Mouse (Mus musculus): Measurements from ENCODE around the gene Dpp6. TPM values are rescaled to one million over a fixed set of nuclear protein-coding genes. Genes with fewer than 3 reads are reported as not detected.

Gene Dpp6
- polyA plus RNA-seq, 2 experiments, result 2.4 to 5.0 TPM

DNA sequence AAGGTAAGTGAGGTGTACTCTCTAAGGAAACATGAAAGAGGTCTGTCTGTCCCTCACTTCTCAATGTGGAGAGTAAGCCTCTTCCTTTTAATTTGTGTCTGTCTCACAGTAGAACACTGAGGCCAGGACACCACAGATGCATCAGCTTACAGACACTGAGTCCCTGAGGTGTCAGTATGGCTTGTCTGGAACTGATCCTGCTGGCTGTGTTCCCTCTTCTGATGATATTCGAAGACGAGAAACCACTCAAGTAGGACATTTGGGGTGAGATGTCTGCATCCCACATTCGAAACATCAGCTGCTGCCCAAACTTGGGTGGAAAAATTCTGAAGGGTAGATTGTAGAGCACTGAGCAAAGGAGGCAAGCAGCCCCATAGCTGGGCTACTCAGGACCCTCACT, 101.8 kb downstream of the Dpp6 start:
- no peak for TF ChIP-seq POLR2A (IDR thresholded peaks at IDR 0.05; ENCODE audit: borderline replicate concordance, extremely low read depth, insufficient read depth, insufficient read length)
- ATAC-seq (ENCODE audit: low FRiP score, low read depth) (no peak), DNase-seq (ENCODE audit: low spot score) (no peak)
- no peaks in the 10 kb centered on the region for H3K27me3 ChIP-seq (ENCODE audit: control insufficient read depth, insufficient read depth, low read length)
- no peak overlapping the region for H3K9ac ChIP-seq (ENCODE audit: low read depth, low read length, severe bottlenecking)
- no peak overlapping the region for H3K4me3 ChIP-seq (replicated peaks; ENCODE audit: low read length)
- no peak overlapping the region for H3K27ac ChIP-seq (replicated peaks; ENCODE audit: low read depth, low read length)
- H3K9me3 ChIP-seq (ENCODE audit: control insufficient read depth, low read length), result no peaks in the 10 kb centered on the region
- no peaks in the 10 kb centered on the region for H3K36me3 ChIP-seq (ENCODE audit: control insufficient read depth, insufficient read depth, low read length)
- WGBS, result 86% methylated on average over 3 of the region's 3 CpGs
- H3K4me2 ChIP-seq (replicated peaks; ENCODE audit: low read depth, low read length, severe bottlenecking), result no peak overlapping the region
- H3K4me1 ChIP-seq (ENCODE audit: control insufficient read depth, insufficient read depth, low read length), result no peaks in the 10 kb centered on the region

DNA sequence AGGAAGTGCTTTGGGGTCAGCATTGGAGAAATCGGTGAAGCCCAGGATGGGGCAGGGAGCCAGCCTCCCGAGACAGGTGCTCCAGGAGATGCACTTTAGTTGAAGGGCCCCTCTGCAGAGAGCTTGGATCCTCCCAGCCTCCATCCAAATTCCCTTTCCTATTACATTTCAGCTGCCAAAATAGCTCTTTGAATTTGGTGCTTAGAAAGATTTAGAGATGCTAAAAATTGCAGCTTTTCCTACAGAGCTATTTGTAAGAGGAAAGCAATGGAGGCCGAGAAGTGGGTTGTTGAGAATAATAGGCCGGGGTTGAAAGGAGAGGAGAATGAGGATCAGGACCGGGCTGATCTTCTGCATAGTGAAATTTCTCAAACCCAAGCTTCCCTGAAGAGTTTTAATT, 107.5 kb downstream of the Dpp6 start:
- WGBS, result 85% methylated on average over 5 of the region's 5 CpGs
- Histone ChIP-seq H3K9ac (ENCODE audit: low read depth, low read length, severe bottlenecking) (no peak overlapping the region), H3K4me2 (replicated peaks; ENCODE audit: low read depth, low read length, severe bottlenecking) (no peak overlapping the region), H3K36me3 (ENCODE audit: control insufficient read depth, insufficient read depth, low read length) (no peaks in the 10 kb centered on the region), H3K9me3 (ENCODE audit: control insufficient read depth, low read length) (no peaks in the 10 kb centered on the region), H3K27ac (replicated peaks; ENCODE audit: low read depth, low read length) (no peak overlapping the region), H3K27me3 (ENCODE audit: control insufficient read depth, insufficient read depth, low read length) (no peaks in the 10 kb centered on the region), H3K4me3 (replicated peaks; ENCODE audit: low read length) (no peak overlapping the region), H3K4me1 (ENCODE audit: control insufficient read depth, insufficient read depth, low read length) (no peaks in the 10 kb centered on the region)
- DNase-seq (ENCODE audit: low spot score), result no peak
- ATAC-seq (ENCODE audit: low FRiP score, low read depth), result no peak
- TF ChIP-seq POLR2A (IDR thresholded peaks at IDR 0.05; ENCODE audit: borderline replicate concordance, extremely low read depth, insufficient read depth, insufficient read length), result no peak

DNA sequence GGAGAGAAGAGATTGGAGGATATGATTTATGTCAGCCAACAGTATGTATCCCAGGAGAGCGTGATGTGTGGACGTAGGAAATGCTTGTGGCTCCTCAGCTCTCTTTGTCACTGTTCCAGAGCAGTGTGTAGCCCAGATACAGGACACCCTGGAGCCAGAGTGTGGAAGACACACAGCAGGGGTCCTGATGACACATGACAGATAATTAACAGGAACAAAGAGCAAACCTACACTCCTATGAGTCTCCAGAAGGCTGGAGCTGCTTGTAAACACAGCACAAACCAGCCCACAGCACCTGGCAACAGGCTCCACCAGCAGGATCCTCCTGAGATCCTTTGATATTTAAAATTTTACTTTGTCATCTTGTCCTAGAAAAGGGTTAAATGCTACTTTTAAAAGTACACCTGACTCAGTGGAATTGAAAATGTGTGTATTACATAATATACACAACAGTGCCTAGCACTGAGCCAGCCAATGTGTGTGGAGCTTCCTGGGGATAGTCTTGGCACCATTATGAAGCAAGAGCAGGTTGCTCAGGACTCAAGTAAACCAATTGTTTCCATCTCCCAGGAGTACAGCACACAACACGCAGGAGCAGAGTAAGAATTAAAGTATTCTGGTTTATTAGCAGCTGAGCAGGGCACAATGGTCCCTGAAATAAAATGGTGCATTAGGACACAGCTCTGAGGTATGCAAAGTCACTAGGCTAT, 115.6 kb downstream of the Dpp6 start:
- Histone ChIP-seq H3K4me1 (ENCODE audit: control insufficient read depth, insufficient read depth, low read length) (no peaks in the 10 kb centered on the region), H3K27ac (replicated peaks; ENCODE audit: low read depth, low read length) (no peak overlapping the region)

DNA sequence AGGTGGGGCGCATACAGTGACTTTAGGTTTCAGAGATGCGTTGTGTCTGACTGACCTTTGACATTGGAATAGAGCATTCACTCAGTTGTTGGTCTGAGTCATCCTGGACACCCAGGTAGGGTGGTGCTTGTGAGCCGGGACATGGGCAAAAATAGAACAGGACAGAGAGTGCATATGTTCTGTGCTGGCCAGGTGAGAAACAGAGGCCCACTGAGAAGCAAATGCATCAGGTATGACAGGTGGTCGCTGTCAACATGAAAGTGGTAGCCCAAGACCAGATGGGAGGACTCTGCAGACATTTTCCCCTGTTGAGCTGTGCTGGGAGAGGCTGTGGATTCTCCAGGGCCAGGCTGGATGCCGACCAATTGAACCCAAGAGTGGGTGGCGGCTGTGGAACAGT, 117.9 kb downstream of the Dpp6 start:
- DNase-seq (ENCODE audit: low spot score) (no peak), ATAC-seq (ENCODE audit: low FRiP score, low read depth) (no peak)
- Histone ChIP-seq H3K9me3 (ENCODE audit: control insufficient read depth, low read length) (no peaks in the 10 kb centered on the region), H3K4me1 (ENCODE audit: control insufficient read depth, insufficient read depth, low read length) (no peaks in the 10 kb centered on the region), H3K9ac (ENCODE audit: low read depth, low read length, severe bottlenecking) (no peak overlapping the region), H3K36me3 (ENCODE audit: control insufficient read depth, insufficient read depth, low read length) (no peaks in the 10 kb centered on the region), H3K4me3 (replicated peaks; ENCODE audit: low read length) (no peak overlapping the region), H3K27me3 (ENCODE audit: control insufficient read depth, insufficient read depth, low read length) (no peaks in the 10 kb centered on the region), H3K27ac (replicated peaks; ENCODE audit: low read depth, low read length) (no peak overlapping the region), H3K4me2 (replicated peaks; ENCODE audit: low read depth, low read length, severe bottlenecking) (no peak overlapping the region)
- WGBS, result 75% methylated on average over 6 of the region's 6 CpGs
- no peak for TF ChIP-seq POLR2A (IDR thresholded peaks at IDR 0.05; ENCODE audit: borderline replicate concordance, extremely low read depth, insufficient read depth, insufficient read length)

More for the DNA sequence above, 115.6 kb downstream of the Dpp6 start:
- Histone ChIP-seq H3K9me3 (ENCODE audit: control insufficient read depth, low read length) (no peaks in the 10 kb centered on the region), H3K4me3 (replicated peaks; ENCODE audit: low read length) (no peak overlapping the region), H3K4me2 (replicated peaks; ENCODE audit: low read depth, low read length, severe bottlenecking) (no peak overlapping the region), H3K36me3 (ENCODE audit: control insufficient read depth, insufficient read depth, low read length) (no peaks in the 10 kb centered on the region), H3K27me3 (ENCODE audit: control insufficient read depth, insufficient read depth, low read length) (no peaks in the 10 kb centered on the region), H3K9ac (ENCODE audit: low read depth, low read length, severe bottlenecking) (no peak overlapping the region)
- ATAC-seq (ENCODE audit: low FRiP score, low read depth) (no peak), DNase-seq (ENCODE audit: low spot score) (no peak)
- 42% methylated on average over 3 of the region's 3 CpGs for WGBS
- no peak for TF ChIP-seq POLR2A (IDR thresholded peaks at IDR 0.05; ENCODE audit: borderline replicate concordance, extremely low read depth, insufficient read depth, insufficient read length)

DNA sequence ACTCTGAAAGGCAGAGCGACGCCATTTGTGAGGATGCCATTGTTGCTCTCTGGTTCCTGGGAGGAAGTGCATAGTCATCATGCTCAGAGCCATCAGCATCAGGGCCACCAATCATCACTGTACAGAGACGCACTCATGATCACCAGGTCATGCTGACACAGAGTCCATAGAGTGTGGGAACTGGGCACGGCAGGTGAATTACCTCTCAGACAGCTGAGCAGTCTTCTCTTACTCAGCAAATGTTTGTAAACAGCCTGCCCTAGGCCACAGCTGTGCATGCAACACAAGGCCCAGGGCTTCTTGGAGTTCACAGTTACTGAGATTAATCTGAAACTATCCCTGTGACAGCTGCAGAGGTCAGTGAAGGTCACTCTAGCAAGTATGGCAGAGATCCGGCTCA, 124.5 kb downstream of the Dpp6 start:
- DNase-seq (ENCODE audit: low spot score), result no peak
- no peaks in the 10 kb centered on the region for H3K4me1 ChIP-seq (ENCODE audit: control insufficient read depth, insufficient read depth, low read length)
- H3K9ac ChIP-seq (ENCODE audit: low read depth, low read length, severe bottlenecking), result no peak overlapping the region
- no peaks in the 10 kb centered on the region for H3K36me3 ChIP-seq (ENCODE audit: control insufficient read depth, insufficient read depth, low read length)
- no peak overlapping the region for H3K27ac ChIP-seq (replicated peaks; ENCODE audit: low read depth, low read length)
- TF ChIP-seq POLR2A (IDR thresholded peaks at IDR 0.05; ENCODE audit: borderline replicate concordance, extremely low read depth, insufficient read depth, insufficient read length), result no peak
- no peaks in the 10 kb centered on the region for H3K27me3 ChIP-seq (ENCODE audit: control insufficient read depth, insufficient read depth, low read length)
- WGBS, result 80% methylated on average over 5 of the region's 5 CpGs
- no peak overlapping the region for H3K4me2 ChIP-seq (replicated peaks; ENCODE audit: low read depth, low read length, severe bottlenecking)
- ATAC-seq (ENCODE audit: low FRiP score, low read depth), result no peak
- no peak overlapping the region for H3K4me3 ChIP-seq (replicated peaks; ENCODE audit: low read length)
- H3K9me3 ChIP-seq (ENCODE audit: control insufficient read depth, low read length), result no peaks in the 10 kb centered on the region

Data from limb, embryonic 14.5 days (tissue).